Mouse (Mus musculus) hindbrain, embryonic 14.5 days (tissue): ENCODE data around the gene Fgfr3. TPM values are rescaled to one million over a fixed set of nuclear protein-coding genes. Genes with fewer than 3 reads are reported as not detected.

Experiments used
- ATAC-seq: fragments of 200-750 bp; cut with Nextera tagmentation; 2 replicates; pipeline ENCODE4 v1.8.0; 2017; ENCODE audit warnings: moderate number of reproducible peaks, mild to moderate bottlenecking, moderate TSS enrichment, moderate library complexity; ENCODE audit not compliant: low FRiP score
- DNase-seq: peaks from one replicate; pipeline ENCODE4 v3.0.0-alpha.2; 2015; ENCODE audit warnings: low spot score
- H3K27ac ChIP-seq: fragments of 300-500 bp; sonication (generic); 2 replicates; pipeline ENCODE4 v1.5.1; 2014; ENCODE audit warnings: mild to moderate bottlenecking, moderate library complexity
- H3K27me3 ChIP-seq: fragments of 300-500 bp; sonication (generic); 2 replicates; pipeline ENCODE4 v1.6.1; 2014; ENCODE audit warnings: mild to moderate bottlenecking, low read length, mixed read lengths; ENCODE audit not compliant: control insufficient read depth, insufficient read depth
- H3K36me3 ChIP-seq: fragments of 300-500 bp; sonication (generic); replicated peaks from 2 replicates; pipeline ENCODE4 v1.6.1; 2014; ENCODE audit not compliant: control insufficient read depth, insufficient read depth
- H3K4me1 ChIP-seq: fragments of 300-500 bp; sonication (generic); replicated peaks from 2 replicates; pipeline ENCODE4 v1.6.1; 2014; ENCODE audit warnings: antibody characterized with exemption, low read length, mixed read lengths; ENCODE audit not compliant: control insufficient read depth, insufficient read depth
- H3K4me2 ChIP-seq: fragments of 300-500 bp; sonication (generic); replicated peaks from 2 replicates; pipeline ENCODE4 v1.6.1; 2014; ENCODE audit warnings: mild to moderate bottlenecking, moderate library complexity
- H3K4me3 ChIP-seq: fragments of 300-500 bp; sonication (generic); replicated peaks from 2 replicates; pipeline ENCODE4 v1.5.1; 2014; ENCODE audit warnings: mild to moderate bottlenecking, low read length
- H3K9ac ChIP-seq: fragments of 300-500 bp; sonication (generic); 2 replicates; pipeline ENCODE4 v1.6.1; 2014
- H3K9me3 ChIP-seq: fragments of 300-500 bp; sonication (generic); 2 replicates; pipeline ENCODE4 v1.6.1; 2016; ENCODE audit warnings: low read length; ENCODE audit not compliant: control insufficient read depth
- WGBS: fragments of 180-500 bp; shearing (Covaris S2); extraction: QIAGEN DNeasy Blood & Tissue Kit; methylation state at CpG from one replicate; pipeline ENCODE4 v1.1.7; 2014; 5-methylcytosine and 5-hydroxymethylcytosine counted together
- polyA plus RNA-seq: library from polyadenylated mRNA; unstranded; fragments of >200 nt; fragmentation: Nextera tagmentation; extraction: Ambion mirVana; gene quantifications from 2 replicates; pipeline ENCODE4 v1.2.1, GENCODE M21; 2014

The Fgfr3 gene
- polyA plus RNA-seq, 1 experiment from 2014 or later: 46.5 TPM

GRCm38 (mm10) chr5:33723019-33723640 lies 1.7 kb downstream of the Fgfr3 start:
- Histone ChIP-seq H3K27ac (peak overlapping the region; percentile 79), H3K4me2 (peak overlapping the region; percentile 98), H3K4me1 (peaks cover 22% of the 10 kb centered on the region), H3K9me3 (no peaks in the 10 kb centered on the region), H3K27me3 (peaks cover 22% of the 10 kb centered on the region), H3K9ac (peak overlapping the region; percentile 79), H3K36me3 (no peaks in the 10 kb centered on the region), H3K4me3 (peak overlapping the region; percentile 63)
- ATAC-seq (peak; percentile 21), DNase-seq (no peak)
- under 1% methylated on average over 52 of the region's 61 CpGs for WGBS

DNA sequence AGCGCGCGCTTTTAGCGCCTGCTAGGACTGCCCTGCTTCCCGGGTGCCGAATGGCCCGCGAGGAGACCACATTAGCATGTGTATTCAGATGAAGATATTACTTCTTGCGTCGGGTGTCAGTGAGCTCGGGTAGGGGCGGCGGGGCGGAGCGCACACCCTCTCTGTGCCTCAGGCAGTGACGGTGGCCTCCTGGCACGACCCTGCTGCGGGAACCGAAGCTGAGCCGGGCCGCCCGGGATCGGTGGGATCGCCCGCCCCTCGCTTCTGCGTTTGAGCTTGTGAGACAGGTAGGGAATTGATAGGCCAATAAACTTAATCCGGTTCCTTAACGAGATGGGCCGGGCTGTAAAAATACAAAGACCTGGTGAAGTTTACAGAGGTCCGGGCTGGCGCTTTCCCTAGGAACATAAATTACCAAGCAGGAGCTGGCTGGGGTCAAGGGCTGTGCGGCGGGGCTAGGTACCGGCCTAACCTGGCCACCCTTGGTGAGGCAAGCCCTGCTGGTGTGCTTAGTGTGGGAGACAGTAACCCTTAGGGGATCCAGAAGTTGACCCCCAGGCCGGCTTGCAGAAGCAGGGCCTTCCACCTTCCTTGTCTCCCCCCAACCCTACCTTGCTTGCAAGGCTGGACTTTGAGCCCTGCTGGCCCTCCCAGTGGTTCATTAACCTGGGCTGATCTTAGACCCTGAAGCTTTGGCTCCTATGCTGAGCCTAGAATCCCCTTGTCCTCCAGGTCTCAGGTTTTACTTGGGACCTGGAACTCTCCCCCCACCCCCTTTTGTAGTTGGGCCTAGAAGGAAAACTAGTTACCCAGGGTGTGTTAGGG lies 2.4 kb downstream of the Fgfr3 start:
- Histone ChIP-seq H3K4me2 (peak overlapping the region; percentile 98), H3K9ac (peak overlapping the region; percentile 79), H3K4me1 (peaks cover 22% of the 10 kb centered on the region), H3K9me3 (no peaks in the 10 kb centered on the region), H3K36me3 (no peaks in the 10 kb centered on the region), H3K27ac (peak overlapping the region; percentile 11; the same call in 1 of the 2 replicates), H3K27me3 (peaks cover 22% of the 10 kb centered on the region), H3K4me3 (peak overlapping the region; percentile 63)
- ATAC-seq (peak; percentile 45), DNase-seq (no peak)
- 3% methylated on average over 36 of the region's 36 CpGs for WGBS

- DNase-seq (no peak), ATAC-seq (no peak)
- WGBS: 70% methylated on average over 7 of the region's 7 CpGs
- Histone ChIP-seq H3K4me3 (peak overlapping the region; percentile 63), H3K27ac (0 out of 2 replicates have a peak overlapping the region, but pooled peaks have one; percentile 14), H3K4me2 (peak overlapping the region; percentile 98), H3K4me1 (peaks cover 21% of the 10 kb centered on the region), H3K27me3 (peaks cover 18% of the 10 kb centered on the region), H3K9ac (no peak overlapping the region), H3K9me3 (no peaks in the 10 kb centered on the region), H3K36me3 (peaks cover 8% of the 10 kb centered on the region)
These were observed 4.7 kb downstream of the Fgfr3 start for GRCm38 (mm10) chr5:33726081-33726647.

- DNase-seq (no peak), ATAC-seq (no peak)
- Histone ChIP-seq H3K9ac (no peak overlapping the region), H3K4me3 (no peak overlapping the region), H3K27ac (no peak overlapping the region), H3K27me3 (peaks cover 10% of the 10 kb centered on the region), H3K4me1 (peaks cover 15% of the 10 kb centered on the region), H3K9me3 (no peaks in the 10 kb centered on the region), H3K4me2 (peak overlapping the region; percentile 98), H3K36me3 (peaks cover 16% of the 10 kb centered on the region)
- 80% methylated on average over 1 of the region's 1 CpGs for WGBS
These were observed 5.4 kb downstream of the Fgfr3 start for GRCm38 (mm10) chr5:33726891-33727290.

GRCm38 (mm10) chr5:33728841-33729240 lies 7.4 kb downstream of the Fgfr3 start:
- no peak for ATAC-seq
- H3K4me2 ChIP-seq: 0 out of 2 replicates have a peak overlapping the region, but pooled peaks have one; percentile 0

DNA sequence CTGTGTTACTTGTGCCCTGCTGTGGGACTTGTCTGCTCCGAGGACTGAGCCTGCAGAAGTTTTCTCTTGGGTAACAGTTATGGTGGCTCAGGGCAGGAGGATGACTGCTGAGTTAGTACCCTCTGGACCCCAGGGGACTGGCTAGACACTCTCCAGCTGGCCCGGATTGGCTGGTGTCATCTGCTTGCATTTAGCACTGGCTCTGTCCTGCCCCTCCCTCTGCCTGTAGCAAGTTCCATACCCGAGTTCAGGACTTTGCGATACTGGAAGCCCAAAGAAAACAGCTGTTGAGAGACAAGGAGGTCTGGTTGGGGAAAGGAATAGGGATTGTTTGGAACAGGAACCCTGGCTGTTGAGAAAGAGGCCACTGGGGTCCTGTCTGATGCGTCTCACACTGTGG lies 9.0 kb downstream of the Fgfr3 start:
- ATAC-seq: no peak
- H3K4me1 ChIP-seq: peaks cover 3% of the 10 kb centered on the region; the same call in 1 of the 2 replicates

More at GRCm38 (mm10) chr5:33728841-33729240, 7.4 kb downstream of the Fgfr3 start:
- Histone ChIP-seq H3K36me3 (peaks cover 30% of the 10 kb centered on the region), H3K9me3 (no peaks in the 10 kb centered on the region), H3K9ac (no peak overlapping the region), H3K4me3 (no peak overlapping the region), H3K27me3 (0 out of 2 replicates have a peak, but pooled peaks cover 3% of the 10 kb centered on the region), H3K4me1 (peaks cover 3% of the 10 kb centered on the region; the same call in 1 of the 2 replicates), H3K27ac (no peak overlapping the region)
- no peak for DNase-seq
- 79% methylated on average over 7 of the region's 7 CpGs for WGBS

GRCm38 (mm10) chr5:33731051-33731450 lies 9.6 kb downstream of the Fgfr3 start:
- no peak overlapping the region for H3K9ac ChIP-seq
- H3K27ac ChIP-seq: no peak overlapping the region
- H3K4me1 ChIP-seq: peaks cover 3% of the 10 kb centered on the region; the same call in 1 of the 2 replicates
- H3K9me3 ChIP-seq: no peaks in the 10 kb centered on the region
- no peak overlapping the region for H3K4me2 ChIP-seq
- 63% methylated on average over 21 of the region's 21 CpGs for WGBS
- no peaks in the 10 kb centered on the region for H3K27me3 ChIP-seq
- no peak overlapping the region for H3K4me3 ChIP-seq
- peaks cover 48% of the 10 kb centered on the region for H3K36me3 ChIP-seq
- DNase-seq (no peak), ATAC-seq (no peak)

More for the DNA sequence above, 9.0 kb downstream of the Fgfr3 start:
- H3K9me3 ChIP-seq: no peaks in the 10 kb centered on the region
- no peak overlapping the region for H3K27ac ChIP-seq
- H3K4me3 ChIP-seq: no peak overlapping the region
- no peak overlapping the region for H3K4me2 ChIP-seq
- peaks cover 44% of the 10 kb centered on the region for H3K36me3 ChIP-seq
- H3K9ac ChIP-seq: no peak overlapping the region
- H3K27me3 ChIP-seq: no peaks in the 10 kb centered on the region
- 51% methylated on average over 5 of the region's 5 CpGs for WGBS
- no peak for DNase-seq

DNA sequence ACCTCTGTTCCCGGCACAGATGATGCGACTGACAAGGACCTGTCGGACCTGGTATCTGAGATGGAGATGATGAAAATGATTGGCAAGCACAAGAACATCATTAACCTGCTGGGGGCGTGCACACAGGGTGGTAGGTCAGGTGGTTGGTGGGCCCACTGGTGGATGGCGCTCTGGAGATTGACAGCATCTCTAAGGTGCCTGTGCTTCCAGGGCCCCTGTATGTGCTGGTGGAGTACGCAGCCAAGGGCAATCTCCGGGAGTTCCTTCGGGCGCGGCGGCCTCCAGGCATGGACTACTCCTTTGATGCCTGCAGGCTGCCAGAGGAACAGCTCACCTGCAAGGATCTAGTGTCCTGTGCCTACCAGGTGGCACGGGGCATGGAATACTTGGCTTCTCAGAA lies 12.4 kb downstream of the Fgfr3 start:
- 93% methylated on average over 12 of the region's 12 CpGs for WGBS

More for the DNA sequence above, 12.4 kb downstream of the Fgfr3 start:
- Histone ChIP-seq H3K27ac (no peak overlapping the region), H3K27me3 (no peaks in the 10 kb centered on the region), H3K9ac (no peak overlapping the region), H3K9me3 (no peaks in the 10 kb centered on the region), H3K4me3 (no peak overlapping the region), H3K4me1 (no peaks in the 10 kb centered on the region; the same call in 1 of the 2 replicates), H3K36me3 (peaks cover 48% of the 10 kb centered on the region), H3K4me2 (no peak overlapping the region)
- ATAC-seq: no peak
- no peak for DNase-seq
